Mouse (Mus musculus) midbrain, embryonic 10.5 days (tissue): ENCODE measurements at regions not wholly inside any gene's neighbourhood (a gene's known extent, or its start where the extent isn't known, plus 50 kb on each side); places are given as distances from the start of the nearest gene placed in this dataset.

ENCODE experiments used
- DNase-seq: peaks from one replicate; pipeline ENCODE4 v3.0.0-alpha.2; 2017; ENCODE audit warnings: low spot score
- H3K27ac ChIP-seq: fragments of 300-500 bp; sonication (generic); replicated peaks from 2 replicates; pipeline ENCODE4 v1.5.1; 2016; ENCODE audit warnings: mild to moderate bottlenecking
- H3K27me3 ChIP-seq: fragments of 300-500 bp; sonication (generic); 2 replicates; pipeline ENCODE4 v1.6.1; 2016; ENCODE audit warnings: low read depth, mild to moderate bottlenecking; ENCODE audit not compliant: poor library complexity, severe bottlenecking
- H3K36me3 ChIP-seq: fragments of 300-500 bp; sonication (generic); 2 replicates; pipeline ENCODE4 v1.6.1; 2016; ENCODE audit warnings: mild to moderate bottlenecking, moderate library complexity
- H3K4me1 ChIP-seq: fragments of 300-500 bp; sonication (generic); 2 replicates; pipeline ENCODE4 v1.6.1; 2016
- H3K4me3 ChIP-seq: fragments of 300-500 bp; sonication (generic); 2 replicates; pipeline ENCODE4 v1.5.1; 2016; ENCODE audit warnings: mild to moderate bottlenecking, moderate library complexity
- H3K9me3 ChIP-seq: fragments of 300-500 bp; sonication (generic); replicated peaks from 2 replicates; pipeline ENCODE4 v1.6.1; 2016; ENCODE audit warnings: mild to moderate bottlenecking
- WGBS: fragments of 180-500 bp; shearing (Covaris S2); methylation state at CpG from one replicate; pipeline ENCODE4 v1.1.7; 2016; 5-methylcytosine and 5-hydroxymethylcytosine counted together

- Histone ChIP-seq H3K9me3 (no peaks in the 10 kb centered on the region), H3K4me3 (no peak overlapping the region), H3K27ac (no peak overlapping the region), H3K27me3 (no peaks in the 10 kb centered on the region), H3K36me3 (no peaks in the 10 kb centered on the region), H3K4me1 (peaks cover 6% of the 10 kb centered on the region; the same call in 1 of the 2 replicates)
- WGBS = 85% methylated on average over 1 of the region's 1 CpGs
- DNase-seq = no peak
Observed at GRCm38 (mm10) chr2:147269171-147269570, 75.1 kb upstream of the Nkx2-2 start.

DNA sequence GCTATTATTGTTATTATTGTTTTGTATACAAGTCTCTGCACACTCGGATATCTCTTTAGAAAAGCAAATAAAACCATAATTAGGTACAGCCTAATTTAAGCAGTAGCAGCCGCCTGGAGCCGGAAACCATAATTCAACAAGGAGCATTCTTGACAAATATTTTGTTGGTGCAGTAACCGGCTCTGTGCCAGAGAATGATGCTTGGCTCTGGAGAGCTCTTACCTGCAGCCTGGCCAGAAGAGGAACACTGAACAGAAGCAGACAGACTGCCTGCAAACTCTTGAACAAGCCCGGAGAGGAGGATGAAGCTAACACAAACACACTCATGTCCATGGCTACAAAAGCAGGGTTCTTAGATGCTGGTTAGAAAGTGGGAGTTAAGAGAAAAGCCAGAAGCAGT, 73.9 kb upstream of the Nkx2-2 start:
- no peaks in the 10 kb centered on the region for H3K9me3 ChIP-seq
- peaks cover 6% of the 10 kb centered on the region; the same call in 1 of the 2 replicates for H3K4me1 ChIP-seq
- no peak for DNase-seq
- WGBS = 88% methylated on average over 5 of the region's 5 CpGs
- H3K27me3 ChIP-seq = no peaks in the 10 kb centered on the region
- H3K4me3 ChIP-seq = no peak overlapping the region
- no peaks in the 10 kb centered on the region for H3K36me3 ChIP-seq
- H3K27ac ChIP-seq = no peak overlapping the region

- Histone ChIP-seq H3K4me1 (peaks cover 6% of the 10 kb centered on the region; the same call in 1 of the 2 replicates), H3K36me3 (no peaks in the 10 kb centered on the region), H3K27me3 (no peaks in the 10 kb centered on the region), H3K4me3 (no peak overlapping the region), H3K9me3 (no peaks in the 10 kb centered on the region), H3K27ac (no peak overlapping the region)
- whole genome bisulfite sequencing = 91% methylated on average over 3 of the region's 3 CpGs
- no peak for DNase-seq
Observed at GRCm38 (mm10) chr2:147267257-147267656, 73.2 kb upstream of the Nkx2-2 start.

DNA sequence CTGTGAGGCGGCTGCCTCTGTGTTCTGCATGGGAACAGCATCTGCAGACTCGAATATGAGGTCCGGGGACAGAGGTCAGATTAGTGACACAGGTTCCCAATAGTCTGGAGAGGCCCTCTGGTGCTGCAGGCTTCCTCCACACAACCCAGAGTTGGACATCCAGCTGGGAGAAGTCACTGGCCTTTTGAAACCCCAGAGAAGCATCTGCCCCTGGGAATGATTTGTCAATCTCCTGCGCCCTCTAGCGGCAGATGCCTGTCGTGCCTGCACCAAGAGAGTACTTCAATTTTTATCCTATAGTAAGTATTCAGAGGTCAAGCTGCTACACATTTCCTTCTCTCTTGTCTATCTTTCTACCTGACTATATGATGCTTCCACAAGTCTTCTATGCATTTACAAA, 62.7 kb upstream of the Nkx2-2 start:
- Histone ChIP-seq H3K9me3 (no peaks in the 10 kb centered on the region), H3K36me3 (no peaks in the 10 kb centered on the region), H3K4me3 (no peak overlapping the region), H3K4me1 (peaks cover 5% of the 10 kb centered on the region; the same call in 1 of the 2 replicates), H3K27ac (no peak overlapping the region), H3K27me3 (peaks cover 15% of the 10 kb centered on the region)
- DNase-seq = peak; percentile 82
- WGBS = 12% methylated on average over 6 of the region's 6 CpGs

DNA sequence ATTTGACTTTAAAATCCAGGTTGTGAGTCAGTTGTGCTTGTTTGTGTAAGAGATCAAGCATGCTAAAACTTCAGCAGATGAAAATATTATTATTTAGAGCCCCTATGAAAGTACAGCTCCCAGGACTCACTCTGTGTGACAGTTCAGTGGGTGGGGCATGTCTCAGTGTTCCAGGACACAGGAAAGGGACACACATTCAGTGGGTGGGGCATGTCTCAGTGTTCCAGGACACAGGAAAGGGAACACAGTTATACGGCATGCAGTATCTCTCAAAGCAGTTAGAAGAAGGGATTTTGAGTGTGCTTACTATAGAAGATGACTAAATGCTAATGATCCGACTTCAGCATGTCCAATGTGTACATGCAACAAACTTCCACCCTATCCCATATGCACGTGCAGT, 60.9 kb upstream of the Nkx2-2 start:
- DNase-seq = no peak
- Histone ChIP-seq H3K4me1 (peaks cover 5% of the 10 kb centered on the region; the same call in 1 of the 2 replicates), H3K27me3 (peaks cover 15% of the 10 kb centered on the region), H3K9me3 (no peaks in the 10 kb centered on the region), H3K27ac (no peak overlapping the region), H3K4me3 (no peak overlapping the region), H3K36me3 (no peaks in the 10 kb centered on the region)
- 77% methylated on average over 3 of the region's 3 CpGs for WGBS

DNA sequence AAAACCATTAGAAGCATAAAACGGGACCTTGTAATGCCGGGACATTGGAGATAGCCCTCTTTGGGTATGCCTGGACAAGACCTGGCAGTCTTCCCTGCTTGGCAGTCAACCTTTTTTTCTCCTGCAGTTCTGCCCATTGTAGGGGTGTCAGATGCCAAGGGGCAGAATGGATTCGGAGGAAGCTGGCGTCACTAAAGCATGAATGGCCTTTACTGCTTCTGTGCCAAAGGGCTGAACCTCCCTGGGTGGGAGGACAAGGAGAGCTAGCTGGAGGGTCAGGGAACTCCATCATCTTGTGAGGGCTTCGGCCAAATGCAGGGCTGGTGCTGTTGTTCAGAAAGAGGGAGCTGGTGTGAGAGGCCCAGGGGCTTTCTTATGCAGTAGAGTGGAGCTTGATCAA, 60.1 kb upstream of the Nkx2-2 start:
- H3K4me1 ChIP-seq = peaks cover 10% of the 10 kb centered on the region
- H3K4me3 ChIP-seq = no peak overlapping the region
- H3K36me3 ChIP-seq = no peaks in the 10 kb centered on the region
- H3K27me3 ChIP-seq = peaks cover 15% of the 10 kb centered on the region
- WGBS = 40% methylated on average over 5 of the region's 5 CpGs
- no peak overlapping the region for H3K27ac ChIP-seq
- no peak for DNase-seq
- H3K9me3 ChIP-seq = no peaks in the 10 kb centered on the region

- Histone ChIP-seq H3K36me3 (no peaks in the 10 kb centered on the region), H3K4me3 (no peak overlapping the region), H3K4me1 (peaks cover 21% of the 10 kb centered on the region), H3K27ac (no peak overlapping the region), H3K9me3 (no peaks in the 10 kb centered on the region), H3K27me3 (peaks cover 30% of the 10 kb centered on the region)
- DNase-seq = no peak
- 74% methylated on average over 6 of the region's 6 CpGs for WGBS
Observed at GRCm38 (mm10) chr2:147247981-147248514, 54.0 kb upstream of the Nkx2-2 start.

- Histone ChIP-seq H3K4me1 (peaks cover 21% of the 10 kb centered on the region), H3K36me3 (no peaks in the 10 kb centered on the region), H3K9me3 (no peaks in the 10 kb centered on the region), H3K27ac (no peak overlapping the region), H3K4me3 (no peak overlapping the region), H3K27me3 (peaks cover 30% of the 10 kb centered on the region)
- no peak for DNase-seq
- 81% methylated on average over 8 of the region's 8 CpGs for WGBS
Observed at GRCm38 (mm10) chr2:147247238-147247637, 53.2 kb upstream of the Nkx2-2 start.

DNA sequence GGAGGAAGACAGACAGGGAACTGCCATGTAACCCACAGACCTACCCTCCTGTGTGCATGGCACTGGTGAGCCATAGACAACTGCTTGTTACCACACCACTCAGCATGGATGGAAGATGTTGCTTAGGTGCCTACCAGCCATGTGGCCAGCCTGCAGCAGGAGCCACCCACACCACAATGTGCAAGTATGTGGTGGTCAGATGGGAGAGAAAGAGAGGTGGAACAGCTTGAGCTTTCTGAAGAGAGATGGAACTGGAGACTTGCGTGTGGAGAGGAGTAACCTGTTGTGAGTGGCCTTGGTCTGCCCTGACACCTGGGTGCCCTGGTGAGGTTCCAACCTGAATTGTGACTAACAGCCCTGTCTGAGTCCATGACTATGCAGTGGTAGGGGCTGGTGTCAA, 50.4 kb upstream of the Nkx2-2 start:
- no peak overlapping the region for H3K4me3 ChIP-seq
- WGBS = 83% methylated on average over 1 of the region's 1 CpGs
- peaks cover 30% of the 10 kb centered on the region for H3K27me3 ChIP-seq
- H3K4me1 ChIP-seq = peaks cover 19% of the 10 kb centered on the region
- H3K36me3 ChIP-seq = no peaks in the 10 kb centered on the region
- H3K9me3 ChIP-seq = no peaks in the 10 kb centered on the region
- H3K27ac ChIP-seq = no peak overlapping the region
- no peak for DNase-seq
